Mouse (Mus musculus) thymus, adult 2 months (tissue): ENCODE measurements around the gene Hecw2. TPM values are rescaled to one million over a fixed set of nuclear protein-coding genes. Genes with fewer than 3 reads are reported as not detected.

Experiments used
- DNase-seq: peaks from one replicate; pipeline ENCODE4 v3.0.0; 2021
- H3K27ac ChIP-seq: fragments of 200-500 bp; 2 replicates; pipeline ENCODE4 v1.5.1; 2012; ENCODE audit warnings: low read length, control low read depth; ENCODE audit not compliant: control insufficient read depth, insufficient read depth
- H3K27me3 ChIP-seq: fragments of 200-500 bp; 2 replicates; pipeline ENCODE4 v1.6.1; 2012; ENCODE audit warnings: mild to moderate bottlenecking, low read length, moderate library complexity, mixed read lengths; ENCODE audit not compliant: control insufficient read depth, insufficient read depth
- H3K36me3 ChIP-seq: fragments of 200-500 bp; 2 replicates; pipeline ENCODE4 v1.6.1; 2012; ENCODE audit warnings: mild to moderate bottlenecking, low read length, moderate library complexity; ENCODE audit not compliant: control insufficient read depth, insufficient read depth
- H3K4me1 ChIP-seq: fragments of 200-500 bp; replicated peaks from 2 replicates; pipeline ENCODE4 v1.6.1; 2012; ENCODE audit warnings: low read length; ENCODE audit not compliant: control insufficient read depth, insufficient read depth
- H3K4me3 ChIP-seq: fragments of 200-500 bp; 2 replicates; pipeline ENCODE4 v1.5.1; 2012; ENCODE audit warnings: mild to moderate bottlenecking, low read length, control low read depth, moderate library complexity; ENCODE audit not compliant: control insufficient read depth, insufficient read depth
- CTCF ChIP-seq: fragments of 200-500 bp; IDR thresholded peaks from 2 replicates; pipeline ENCODE4 v1.5.1; 2012; ENCODE audit warnings: mild to moderate bottlenecking, control low read depth, low read length, moderate library complexity, borderline replicate concordance; ENCODE audit not compliant: control insufficient read depth, poor library complexity, insufficient read depth; ENCODE audit errors: extremely low read depth
- POLR2A ChIP-seq: fragments of 200-500 bp; IDR thresholded peaks from 2 replicates; pipeline ENCODE4 v1.6.1; 2012; ENCODE audit warnings: mild to moderate bottlenecking, low read length, control low read depth, moderate library complexity; ENCODE audit not compliant: control insufficient read depth, poor library complexity, insufficient read depth; ENCODE audit errors: extremely low read depth
- WGBS: fragments of 180-500 bp; shearing (Covaris S2); methylation state at CpG from one replicate; pipeline ENCODE4 v1.1.7; 2018; 5-methylcytosine and 5-hydroxymethylcytosine counted together
- polyA plus RNA-seq: library from polyadenylated mRNA; depleted of rRNA; stranded (reverse); fragments of >200 nt; gene quantifications from 2 replicates; pipeline ENCODE4 v1.2.3, GENCODE M21; 2012; rRNA removed

Gene Hecw2
- polyA plus RNA-seq, 1 experiment = 0.55 TPM

- H3K4me3 ChIP-seq = no peak overlapping the region
- H3K36me3 ChIP-seq = peaks cover 45% of the 10 kb centered on the region
- no peak overlapping the region for H3K27ac ChIP-seq
- WGBS = 47% methylated on average over 3 of the region's 3 CpGs
- TF ChIP-seq POLR2A = no peak
- no peak for TF ChIP-seq CTCF
- no peak for DNase-seq
- no peaks in the 10 kb centered on the region for H3K27me3 ChIP-seq
- peaks cover 8% of the 10 kb centered on the region for H3K4me1 ChIP-seq
These were observed 422.0 kb downstream of the Hecw2 start for GRCm38 (mm10) chr1:53772967-53773366.

GRCm38 (mm10) chr1:53771476-53771875, 423.5 kb downstream of the Hecw2 start:
- 93% methylated on average over 6 of the region's 6 CpGs for whole genome bisulfite sequencing
- no peak for DNase-seq
- Histone ChIP-seq H3K27me3 (no peaks in the 10 kb centered on the region), H3K4me1 (peaks cover 8% of the 10 kb centered on the region), H3K27ac (no peak overlapping the region), H3K36me3 (peaks cover 53% of the 10 kb centered on the region), H3K4me3 (no peak overlapping the region)
- TF ChIP-seq POLR2A = no peak
- TF ChIP-seq CTCF = no peak

- no peak for DNase-seq
- Histone ChIP-seq H3K27ac (no peak overlapping the region), H3K4me3 (no peak overlapping the region), H3K36me3 (peaks cover 90% of the 10 kb centered on the region), H3K4me1 (0 out of 2 replicates have a peak, but pooled peaks cover 2% of the 10 kb centered on the region), H3K27me3 (no peaks in the 10 kb centered on the region)
- WGBS = 96% methylated on average over 2 of the region's 2 CpGs
- TF ChIP-seq CTCF = no peak
- no peak for TF ChIP-seq POLR2A
These were observed 428.9 kb downstream of the Hecw2 start for GRCm38 (mm10) chr1:53766112-53766511.

- H3K27ac ChIP-seq = no peak overlapping the region
- peaks cover 60% of the 10 kb centered on the region for H3K36me3 ChIP-seq
- H3K4me1 ChIP-seq = no peaks in the 10 kb centered on the region
- DNase-seq = no peak
- TF ChIP-seq POLR2A (no peak), CTCF (no peak)
- WGBS = 93% methylated on average over 4 of the region's 4 CpGs
- H3K27me3 ChIP-seq = no peaks in the 10 kb centered on the region
- no peak overlapping the region for H3K4me3 ChIP-seq
These were observed 437.7 kb downstream of the Hecw2 start for GRCm38 (mm10) chr1:53757316-53757715.

Other genes with a start within 250 kb of the Hecw2 start
- gene Ccdc150, start 55.5 kb upstream of the Hecw2 start, polyA plus RNA-seq = 0.07 TPM in 1 of 2 replicates, not detected in the other
- 5.8 and 6.5 TPM in 2 replicates for gene Gtf3c3, start 243.8 kb upstream of the Hecw2 start, polyA plus RNA-seq